Mouse (Mus musculus): ENCODE measurements around the gene Sypl2. TPM values are rescaled to one million over a fixed set of nuclear protein-coding genes. Genes with fewer than 3 reads are reported as not detected.
A peak's percentile ranks its signal among the peaks of the same experiment; 100 is the strongest.
"Not testable (repeated sequence)": the region's sequence is repeated elsewhere in the genome, so short reads cannot be mapped to it uniquely, and the experiment has no call there.

The Sypl2 gene
- total RNA-seq (2021) = 1 to 10 TPM; 2.8 to 3.2 TPM
- long read RNA-seq, full-length matches to known transcripts = 2 of 3 reads
- long read RNA-seq, partial matches to known transcripts = 0 of 3 reads
- long read RNA-seq, other reads (novel, unspliced or antisense) = 1 of 3 reads

- DNase-seq (ENCODE audit: low spot score in 2 of 2) = no peak
Measured at GRCm38 (mm10) chr3:108226558-108227350, at the start of gene Sypl2. Sypl2 (minus strand) TSS chr3:108226648.

DNA sequence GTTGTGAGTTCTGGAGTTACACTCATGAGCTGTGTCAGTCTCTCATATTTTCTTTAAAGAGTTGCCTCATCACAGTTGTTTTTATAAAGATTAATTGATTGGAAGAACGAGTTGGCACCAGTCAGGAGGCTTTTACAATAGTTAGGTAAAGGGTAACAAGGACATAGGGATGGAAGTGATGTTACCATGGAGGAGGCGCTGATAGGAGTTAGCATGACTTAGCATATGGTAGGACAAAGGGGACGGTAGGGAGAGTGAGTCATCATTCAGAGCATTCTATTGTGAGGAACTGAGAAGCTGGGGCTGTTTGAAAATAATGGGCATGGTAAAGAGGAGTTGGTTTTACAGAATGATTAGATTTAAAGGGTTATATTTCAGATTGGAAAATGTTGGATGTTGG lies 32.9 kb upstream of the Sypl2 start:
- DNase-seq (ENCODE audit: low spot score in 2 of 2) = no peak

- no peak for DNase-seq (ENCODE audit: low spot score in 2 of 2)
Measured at GRCm38 (mm10) chr3:108257831-108258500, 31.5 kb upstream of the Sypl2 start.

DNA sequence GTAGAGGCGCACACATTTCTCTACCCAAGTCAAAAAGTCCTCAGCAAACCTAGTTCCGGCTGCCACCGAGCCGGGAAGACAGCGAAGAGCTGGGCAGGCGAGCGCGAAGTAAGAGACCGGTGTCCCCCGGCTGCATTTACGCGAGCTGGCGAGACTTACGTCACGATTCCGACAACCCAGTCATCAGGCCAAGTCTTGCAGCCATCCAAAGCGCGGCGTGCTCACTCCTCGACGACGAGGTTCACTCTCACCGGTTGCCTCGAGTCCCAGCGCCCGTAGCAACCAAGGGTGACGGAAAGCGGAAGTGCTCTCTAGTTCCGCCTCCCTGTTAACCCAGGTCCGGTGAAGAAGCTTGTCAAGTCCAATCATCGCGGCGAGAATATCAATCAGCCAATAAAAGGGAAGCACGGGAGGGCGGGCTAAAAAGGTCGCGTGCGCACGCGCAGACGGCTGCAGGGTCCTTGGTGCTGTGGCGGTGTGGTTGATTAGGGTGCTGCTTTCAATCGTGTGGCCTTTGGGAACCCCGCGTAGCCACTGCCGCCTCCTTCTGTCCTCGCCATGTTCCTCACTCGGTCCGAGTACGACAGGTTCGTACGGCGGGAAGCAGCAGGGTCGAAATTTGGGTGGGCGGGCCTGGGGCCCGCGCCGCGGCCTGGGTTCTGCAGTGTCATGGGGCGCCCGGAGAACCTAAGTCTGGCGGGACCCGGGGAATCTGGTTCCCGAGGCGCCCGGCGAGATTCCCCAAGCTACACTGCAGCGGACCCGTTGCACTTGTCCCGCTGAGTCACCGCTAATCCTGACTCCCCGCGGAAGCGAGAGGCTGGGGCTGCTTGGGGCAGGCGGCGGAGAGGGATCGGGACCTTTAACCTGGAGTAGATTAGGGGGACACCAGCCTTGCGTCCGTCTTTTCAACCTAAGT lies 30.5 kb upstream of the Sypl2 start, which contains the start of gene Psma5:
Gene Psma5 (plus strand): TSS at position 208 of the 919 bp plus-strand sequence.
- DNase-seq (ENCODE audit: low spot score in 2 of 2) = peak; percentile 93 to 98

DNA sequence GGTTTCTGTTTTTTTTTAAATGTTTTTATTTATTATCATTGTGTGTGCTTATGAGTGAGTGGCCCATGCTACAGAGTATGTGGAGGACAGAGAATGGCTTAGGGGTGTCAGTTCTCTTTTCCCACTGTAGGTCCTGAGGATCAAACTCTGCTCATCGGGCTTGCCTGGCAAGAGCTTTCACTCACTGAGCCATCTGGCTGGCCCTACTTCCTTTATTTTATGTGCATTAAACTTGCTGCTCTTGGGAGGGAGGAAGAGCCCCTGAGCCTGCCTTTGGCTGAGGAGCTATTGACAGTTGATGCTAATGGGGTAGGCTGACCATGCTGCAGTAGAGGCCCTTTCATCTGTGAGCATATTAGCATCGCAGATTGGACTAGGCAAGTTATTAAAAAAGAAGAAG lies 20.4 kb upstream of the Sypl2 start:
- DNase-seq (ENCODE audit: low spot score in 2 of 2) = no peak

- DNase-seq (ENCODE audit: low spot score in 2 of 2) = no peak
Measured at GRCm38 (mm10) chr3:108241243-108241839, 14.9 kb upstream of the Sypl2 start.

- not testable (repeated sequence) for DNase-seq (ENCODE audit: low spot score in 2 of 2)
Measured at GRCm38 (mm10) chr3:108237474-108238102, 11.1 kb upstream of the Sypl2 start.

GRCm38 (mm10) chr3:108231646-108232045 lies 5.2 kb upstream of the Sypl2 start:
- DNase-seq (ENCODE audit: low spot score in 2 of 2) = no peak

GRCm38 (mm10) chr3:108227521-108227920 lies 1.1 kb upstream of the Sypl2 start:
- no peak for DNase-seq (ENCODE audit: low spot score in 2 of 2)

- no peak for DNase-seq (ENCODE audit: low spot score in 2 of 2)
Measured at GRCm38 (mm10) chr3:108225711-108226557, 514 bp downstream of the Sypl2 start.

- DNase-seq (ENCODE audit: low spot score in 2 of 2) = no peak
Measured at GRCm38 (mm10) chr3:108220661-108221060, 5.8 kb downstream of the Sypl2 start.

- no peak for DNase-seq (ENCODE audit: low spot score in 2 of 2)
Measured at GRCm38 (mm10) chr3:108214734-108215133, 11.7 kb downstream of the Sypl2 start.

GRCm38 (mm10) chr3:108212406-108212805 lies 14.0 kb downstream of the Sypl2 start:
- DNase-seq (ENCODE audit: low spot score in 2 of 2) = no peak

DNA sequence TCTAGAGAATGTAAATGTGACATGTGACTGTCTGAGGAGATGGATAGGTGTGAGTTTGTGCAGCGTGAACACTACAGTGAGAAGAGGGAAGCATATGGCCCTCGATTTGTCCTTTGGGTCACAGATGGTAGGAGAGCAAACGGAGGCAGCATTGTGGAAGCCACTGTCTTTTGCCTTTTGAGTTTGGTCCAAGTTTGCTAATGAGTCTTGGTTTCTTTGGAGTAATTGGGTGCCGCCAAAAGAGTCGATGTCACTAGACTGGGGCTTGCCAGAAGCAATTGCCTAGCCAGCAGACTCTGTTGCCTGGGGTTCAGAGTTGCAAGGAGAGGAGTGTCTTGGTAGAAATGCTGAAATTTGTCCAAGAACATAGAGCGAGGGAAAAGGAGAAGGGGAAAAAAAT lies 14.6 kb downstream of the Sypl2 start:
- peak in 1 of 2 experiments; percentile 44 for DNase-seq (ENCODE audit: low spot score in 2 of 2)

DNA sequence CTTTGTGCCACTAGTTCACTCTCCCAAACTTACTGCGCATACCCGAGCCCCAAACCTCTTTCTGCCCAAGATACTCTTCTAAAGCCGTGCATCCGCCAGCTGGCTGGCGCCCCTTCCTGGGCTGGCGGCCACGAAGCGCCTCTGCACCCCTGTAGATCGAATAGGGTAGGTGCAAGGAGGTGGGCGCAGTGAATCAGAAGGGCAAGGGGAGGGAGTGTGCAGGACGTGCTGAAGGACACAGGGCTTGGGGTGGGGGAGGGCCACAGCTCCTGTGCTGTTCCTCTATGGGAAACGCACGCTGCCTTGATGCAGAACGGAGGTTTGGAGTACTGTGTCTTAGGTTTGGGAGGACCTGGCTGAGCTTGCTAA lies 15.7 kb downstream of the Sypl2 start, which contains the start of gene Atxn7l2:
Gene Atxn7l2 (minus strand): TSS at position 164 of the 369 bp plus-strand sequence.
- DNase-seq (ENCODE audit: low spot score in 2 of 2) = no peak

DNA sequence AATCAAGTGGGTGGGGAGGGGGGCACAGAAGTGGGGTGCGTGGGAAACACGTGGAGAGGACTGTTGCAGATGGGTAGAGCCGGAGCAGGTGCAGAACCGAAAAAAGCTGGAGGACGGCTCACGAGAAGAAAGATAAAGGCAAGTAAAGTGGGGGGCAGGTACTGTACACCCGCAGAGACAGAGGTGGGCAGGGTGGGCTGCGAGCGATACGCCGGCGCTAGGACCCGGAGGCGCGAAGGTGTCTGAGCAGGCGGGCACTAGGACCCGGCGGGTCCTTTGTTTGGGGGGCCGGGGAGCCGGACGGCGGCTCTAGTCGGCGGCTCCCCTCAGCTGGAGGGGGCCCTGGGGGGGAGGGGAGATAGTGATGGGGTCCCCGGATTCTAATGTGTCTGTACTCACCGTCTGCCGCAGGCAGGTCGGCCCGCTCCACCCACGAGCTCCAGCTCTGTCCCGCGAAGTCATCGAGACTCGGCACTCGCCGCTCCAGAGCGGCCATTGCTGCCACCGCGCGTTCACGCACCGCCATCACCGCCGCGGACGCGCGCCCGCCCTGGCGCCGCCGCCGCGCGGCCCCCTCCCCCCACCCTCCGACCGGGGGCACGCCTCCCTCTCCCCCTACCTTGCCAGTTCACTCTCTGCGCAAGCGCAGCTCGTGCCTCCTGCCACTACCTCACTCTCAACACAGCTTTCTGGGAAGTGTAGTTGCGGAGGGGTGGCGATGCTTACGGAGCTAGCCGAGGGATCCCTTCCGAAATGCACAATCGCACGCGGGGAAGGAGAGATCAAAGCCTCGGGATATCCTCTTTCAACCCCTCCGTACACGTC lies 16.3 kb downstream of the Sypl2 start:
- peak; percentile 92 to 96 for DNase-seq (ENCODE audit: low spot score in 2 of 2)

DNA sequence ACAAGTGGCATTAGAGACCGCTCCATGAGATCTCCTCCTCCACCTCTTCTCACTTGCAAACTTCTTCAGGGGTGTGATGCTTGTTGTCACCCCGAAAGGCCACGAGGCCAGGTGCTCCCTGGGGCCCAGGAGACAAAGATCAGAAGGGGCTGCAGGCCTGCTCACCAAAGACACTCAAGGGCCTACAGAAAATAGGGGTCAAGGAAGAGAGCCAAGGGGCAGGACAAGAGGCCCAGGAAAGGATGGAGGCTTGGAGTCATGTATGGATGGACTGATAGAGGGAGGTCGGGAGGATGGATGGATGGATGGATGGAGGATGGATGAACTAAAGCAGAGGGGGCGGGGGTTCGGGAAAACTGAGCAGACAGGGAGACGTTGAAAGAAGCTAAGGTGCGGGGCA lies 16.9 kb downstream of the Sypl2 start:
- no peak for DNase-seq (ENCODE audit: low spot score in 2 of 2)

DNA sequence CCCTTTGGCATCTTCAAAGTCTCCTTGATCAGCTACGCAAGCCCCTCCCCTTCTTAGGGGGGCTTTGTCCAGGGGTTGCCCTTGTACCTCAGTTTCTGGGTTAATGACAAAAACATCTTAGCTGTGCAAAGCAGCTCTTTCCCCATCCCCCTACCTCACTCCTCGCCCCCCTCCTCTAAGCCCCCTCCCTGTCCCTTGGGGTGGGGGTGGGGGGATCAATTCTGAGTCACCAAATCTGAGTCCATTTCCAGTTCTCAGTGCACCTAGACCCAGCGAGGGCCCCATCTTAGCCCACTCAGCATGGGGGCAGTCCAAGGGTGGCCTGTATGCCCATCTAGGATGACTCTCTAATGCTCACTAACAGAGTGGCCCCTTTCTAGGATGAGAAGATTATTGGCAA lies 17.4 kb downstream of the Sypl2 start:
- no peak for DNase-seq (ENCODE audit: low spot score in 2 of 2)
